Mouse (Mus musculus) right cerebral cortex, adult 2 months (tissue): Measurements from ENCODE around the gene Gm10490.

Experiments
- DNase-seq, 2 experiments: peaks; one replicate each; pipeline ENCODE4 v3.0.0; 2021 to 2022; ENCODE audit warnings: low spot score in 2 of 2

Gene Gm10490

DNA sequence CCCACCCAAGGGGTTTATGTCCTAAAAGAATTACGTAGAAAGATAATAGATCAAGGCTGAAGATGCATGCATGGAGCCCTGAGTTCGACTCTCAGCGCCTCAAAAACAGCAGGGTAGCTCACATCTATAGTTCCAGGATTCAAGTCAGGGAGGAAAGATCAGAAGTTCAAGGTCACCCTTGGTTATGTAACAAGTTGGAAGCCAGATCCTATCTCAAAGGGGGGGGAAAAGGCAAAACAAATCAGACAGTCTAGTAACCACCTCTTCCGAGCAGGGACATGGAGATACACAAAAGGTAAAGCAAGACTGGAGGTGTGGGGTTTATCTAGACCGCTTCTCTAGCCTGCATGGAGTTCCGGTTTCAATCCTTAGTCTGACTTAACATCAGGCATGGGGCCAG, 16.9 kb downstream of the Gm10490 start:
- DNase-seq, result no peak

DNA sequence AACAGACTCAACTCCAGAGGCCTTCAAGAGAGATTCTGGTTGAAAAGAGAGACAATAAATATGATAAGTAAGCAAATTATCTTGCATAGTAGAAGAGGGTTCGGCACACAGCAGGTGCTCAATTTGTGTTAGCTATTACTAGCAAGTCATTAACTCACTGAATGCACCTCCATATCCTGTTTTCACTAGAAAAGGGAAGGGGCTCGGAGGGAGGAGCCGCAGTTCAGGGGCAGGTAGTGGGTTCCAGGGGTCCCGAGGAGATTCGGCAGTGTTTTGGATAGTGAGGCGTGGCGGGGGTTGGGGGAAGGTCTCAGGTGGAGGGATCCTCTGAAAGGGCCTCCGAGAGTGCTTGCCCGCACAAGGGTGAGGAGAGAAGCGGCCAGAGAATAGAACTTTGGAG, 17.8 kb downstream of the Gm10490 start:
- no peak for DNase-seq

DNA sequence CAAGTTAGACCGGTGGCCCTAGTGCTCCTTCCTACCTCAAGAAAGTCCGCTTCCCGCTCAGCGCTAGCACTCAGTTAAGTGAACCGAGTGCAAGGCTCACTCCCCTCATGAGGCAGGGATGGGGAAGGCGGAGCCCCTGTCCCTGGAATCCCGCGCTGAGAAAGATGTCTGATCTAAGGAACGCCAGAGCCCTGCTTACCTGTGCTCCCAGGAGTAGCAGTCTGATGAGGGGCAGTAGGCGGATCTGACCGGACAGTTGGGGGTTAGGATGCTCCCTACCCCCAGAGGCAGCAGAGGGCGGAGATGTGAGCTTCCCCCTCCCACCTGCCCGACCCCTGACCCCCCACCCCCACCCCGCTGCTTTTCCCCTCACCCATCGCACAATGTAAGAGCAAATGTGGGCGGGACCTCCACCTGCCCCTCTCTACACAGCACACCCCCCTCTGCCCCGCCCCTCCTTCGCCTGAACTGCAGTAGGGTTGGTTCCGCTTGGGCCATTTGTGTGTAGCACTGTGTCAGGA, 19.0 kb downstream of the Gm10490 start, which contains the start of gene Eras:
Gene Eras, minus strand, starts transcription at position 338 of the 521 bp plus-strand sequence.
- no peak for DNase-seq

DNA sequence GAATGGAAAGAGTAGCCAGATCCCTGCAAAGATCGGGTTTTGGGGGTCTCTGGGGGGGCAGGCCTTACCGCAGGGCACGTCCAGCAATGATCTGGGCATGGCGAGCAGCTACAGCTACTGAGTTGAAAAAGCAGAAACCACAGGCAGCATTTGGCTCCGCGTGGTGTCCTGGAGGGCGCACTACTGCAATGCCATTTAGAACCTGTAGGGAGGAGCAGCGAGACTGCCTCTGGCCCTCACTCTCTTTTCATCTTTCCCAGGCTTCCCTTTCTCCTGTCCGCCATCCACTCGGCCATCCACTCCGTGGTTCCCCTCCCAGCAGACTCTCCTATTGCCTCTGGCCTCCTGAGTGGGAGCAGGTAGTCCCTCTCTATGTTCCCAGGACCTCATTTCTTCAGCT, 27.5 kb downstream of the Gm10490 start:
- no peak for DNase-seq

DNA sequence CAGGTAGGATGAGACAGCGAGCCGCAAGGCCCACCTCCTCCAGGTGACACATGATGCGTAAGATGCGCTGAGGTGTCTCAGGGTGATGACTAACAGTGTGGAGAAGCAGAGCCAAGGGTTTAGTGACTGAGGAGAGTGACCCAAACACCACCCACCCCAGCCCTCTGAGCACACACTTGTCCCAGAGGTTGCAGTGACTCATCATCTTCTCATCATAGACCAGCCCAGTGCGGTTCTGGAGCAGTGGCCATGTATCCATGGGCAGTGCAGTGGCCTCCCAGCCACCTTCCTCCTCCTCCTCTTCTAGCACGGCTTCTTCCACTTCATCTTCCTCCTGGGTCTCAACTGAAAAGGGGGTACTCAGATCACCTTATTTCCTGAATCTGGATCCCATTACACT, 28.3 kb downstream of the Gm10490 start:
- DNase-seq, result no peak

- DNase-seq, result no peak
Observed at GRCm38 (mm10) chrX:7945618-7946017, 36.3 kb downstream of the Gm10490 start.

DNA sequence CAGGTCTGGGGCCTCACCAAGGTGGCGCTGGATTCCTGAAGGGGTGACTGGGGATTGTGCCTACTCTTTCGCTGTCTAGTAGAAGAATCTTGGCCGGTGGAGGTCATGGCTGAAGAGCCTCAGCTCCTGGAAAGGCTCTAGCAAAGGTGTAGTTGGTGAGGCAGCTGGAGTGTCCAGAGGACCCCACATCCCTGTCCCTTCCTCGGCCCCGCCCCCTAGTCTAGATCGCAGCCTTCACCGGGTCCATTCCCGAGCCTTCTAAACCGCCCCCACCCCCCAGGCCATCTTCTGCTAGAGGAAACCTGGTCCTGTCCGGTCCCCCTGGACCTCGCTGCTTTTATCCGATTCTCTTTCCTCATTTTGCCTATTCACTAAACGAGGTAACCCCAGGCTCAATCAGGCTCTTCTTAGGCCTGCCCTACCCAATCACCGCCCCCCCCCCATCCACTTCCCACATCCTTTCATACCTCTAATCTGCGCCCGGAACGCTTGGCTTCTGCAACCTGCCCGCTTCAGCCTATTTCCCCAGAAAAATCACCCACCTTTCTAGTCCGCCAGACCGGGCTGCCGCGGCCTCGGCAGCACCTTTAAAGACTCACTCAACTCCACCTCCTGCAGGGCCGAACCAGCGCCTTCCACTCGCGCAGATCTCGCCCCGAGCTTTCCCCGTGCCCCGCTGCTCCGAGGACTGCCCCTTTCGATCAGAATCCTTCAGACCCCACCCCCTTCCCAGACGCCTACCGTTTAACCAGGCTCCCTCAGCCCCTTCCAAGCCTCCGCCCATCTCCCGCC, 38.0 kb downstream of the Gm10490 start, which contains the start of gene Hdac6:
Gene Hdac6, minus strand, starts transcription at position 782 of the 792 bp plus-strand sequence.
- no peak for DNase-seq

DNA sequence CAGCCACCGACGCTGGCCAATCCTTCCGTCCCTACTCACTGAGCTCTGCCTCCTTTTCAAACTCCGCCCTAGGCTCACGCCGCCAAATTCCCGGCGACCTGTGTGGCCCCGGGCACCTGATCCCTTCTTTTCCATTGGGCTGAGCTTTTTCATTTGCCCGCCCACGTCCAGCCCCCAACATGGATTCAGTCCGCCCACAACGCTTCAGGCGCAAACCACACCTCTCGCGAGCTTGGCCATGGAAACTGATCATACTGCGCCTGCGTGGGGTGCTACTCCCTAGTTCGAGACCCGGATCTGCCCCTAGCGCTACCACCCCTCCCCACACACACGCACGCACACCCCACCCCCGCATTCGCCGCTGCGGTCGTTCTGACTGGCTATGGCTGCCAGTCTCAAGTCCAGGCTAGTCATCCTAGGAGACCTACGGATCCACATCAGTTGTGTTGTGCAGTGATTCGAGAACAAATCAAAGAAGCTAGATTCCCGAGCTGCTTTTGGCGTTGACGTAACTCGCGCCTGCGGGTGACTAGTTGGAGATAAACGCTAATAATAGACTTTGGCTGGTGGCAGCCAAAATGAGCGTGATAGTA, 38.7 kb downstream of the Gm10490 start:
- DNase-seq, result peak; percentile 92 to 93

GRCm38 (mm10) chrX:7950091-7950490, 40.7 kb downstream of the Gm10490 start:
- no peak for DNase-seq

DNA sequence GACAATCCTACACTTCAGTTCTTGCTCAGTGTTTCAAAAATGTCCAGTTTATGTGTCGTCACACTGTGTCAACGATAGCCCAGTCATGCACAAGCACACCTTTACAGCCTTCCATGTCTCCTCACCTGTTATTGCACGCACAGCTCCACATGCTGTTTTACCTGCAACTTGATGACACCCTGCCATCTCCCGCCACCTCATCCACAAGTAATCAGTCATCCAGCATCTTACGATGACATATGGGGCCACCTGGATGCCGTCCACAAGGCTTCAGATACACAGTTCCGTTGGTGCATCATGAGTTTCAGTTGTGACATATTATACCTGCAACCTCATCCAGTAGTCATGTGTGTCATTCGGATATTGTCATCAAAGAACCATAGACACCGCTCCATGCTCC, 49.5 kb downstream of the Gm10490 start:
- no peak for DNase-seq
